Mouse (Mus musculus) ES-Bruce4 (cell line): ENCODE data around the gene Vmn1r91.
"Not testable (repeated sequence)": the region's sequence is repeated elsewhere in the genome, so short reads cannot be mapped to it uniquely, and the experiment has no call there.

Experiments
- CTCF ChIP-seq: IDR thresholded peaks from one replicate; pipeline ENCODE4 v1.8.1; 2011; ENCODE audit warnings: low read depth, low read length
- EP300 ChIP-seq: IDR thresholded peaks from 2 replicates; pipeline ENCODE4 v1.6.1; 2011; ENCODE audit warnings: low read depth, low read length; ENCODE audit not compliant: insufficient read depth
- POLR2A ChIP-seq: IDR thresholded peaks from one replicate; pipeline ENCODE4 v1.8.1; 2011; ENCODE audit warnings: low read length; ENCODE audit not compliant: insufficient read depth

GRCm38 (mm10) chr7:20099380-20099779 lies at the start of gene Vmn1r91:
- not testable (repeated sequence) for TF ChIP-seq CTCF, POLR2A, EP300
